Mouse (Mus musculus) lung, adult 2 months (tissue): ENCODE data around the gene Tuba4a.

Source experiments
- CTCF ChIP-seq: fragments of 200-500 bp; IDR thresholded peaks from 2 replicates; pipeline ENCODE4 v1.5.1; 2011; ENCODE audit warnings: mild to moderate bottlenecking, low read length, control low read depth; ENCODE audit not compliant: insufficient read depth
- POLR2A ChIP-seq: fragments of 200-500 bp; IDR thresholded peaks from 2 replicates; pipeline ENCODE4 v1.6.1; 2011; ENCODE audit warnings: low read depth, mild to moderate bottlenecking, control low read depth, low read length, borderline replicate concordance; ENCODE audit errors: extremely low read depth

DNA sequence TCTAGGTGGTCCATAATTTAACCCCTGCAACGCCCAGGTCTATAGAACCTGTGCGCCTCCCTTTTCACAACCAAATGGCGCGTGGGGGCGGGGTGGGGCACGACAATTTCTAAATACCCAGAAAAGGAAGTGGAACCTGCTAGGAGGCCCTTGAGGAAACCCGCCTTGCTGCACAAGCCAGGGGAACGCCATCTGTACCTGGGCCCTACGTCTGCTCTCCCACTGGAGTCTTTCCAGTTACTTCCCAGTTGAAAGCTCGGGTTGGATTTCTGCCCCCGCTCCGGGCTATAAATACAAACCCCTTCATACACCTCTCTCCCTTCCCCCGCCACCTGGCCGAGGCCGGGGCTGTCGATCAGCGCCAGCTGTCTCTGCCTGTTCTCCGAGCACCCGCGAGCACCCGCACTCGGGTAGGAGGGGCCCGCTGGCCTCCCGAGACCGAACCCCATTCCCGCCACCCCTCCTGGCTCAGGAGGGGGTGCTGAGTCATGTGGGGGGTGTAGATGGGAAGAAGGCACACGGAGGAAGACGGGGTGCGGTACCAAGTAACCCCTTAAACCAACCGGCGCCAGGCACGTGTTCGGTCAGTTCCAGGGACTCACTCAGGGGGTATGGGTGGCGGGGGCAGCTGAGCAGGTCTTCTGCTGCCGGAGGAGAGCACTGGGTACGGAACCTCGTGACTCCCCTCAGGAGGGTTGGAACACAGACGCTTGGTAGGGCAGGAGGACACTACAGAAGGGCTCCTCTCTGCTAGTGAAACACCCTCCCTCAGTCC is 1.3 kb downstream of the Tuba4a start:
- no peak; the same call in 1 of the 2 replicates for TF ChIP-seq POLR2A
- no peak for TF ChIP-seq CTCF
